Comparison of ENCODE assay signal across 31 mouse cellular contexts in genomic region chr2:74760146-74760545, GRCm38 (mm10). TPM values are rescaled to one million over a fixed set of nuclear protein-coding genes. Genes with fewer than 3 reads are reported as not detected.
DNase-seq lines count a peak whose midpoint lies in the region; ATAC-seq and TF ChIP-seq lines count a peak whose summit lies in the region.
"Had no signal": no experiment of that assay in that cellular context is flagged by ENCODE, and none has a peak within 500 bp of the region (broad histone marks: within the 10 kb centered on the region; RNA-seq: fewer than 3 reads in every experiment).

No protein-coding gene starts in this region.

- H3K4me2 ChIP-seq in midbrain, embryonic 11.5 days, result no peak overlapping the region
- no peak overlapping the region for H3K4me2 ChIP-seq in midbrain, postnatal 0 days (ENCODE audit: low read depth, low read length, poor library complexity, severe bottlenecking)
- H3K4me2 ChIP-seq: forebrain, embryonic 13.5 days; heart, embryonic 12.5 days; heart, embryonic 15.5 days; hindbrain, embryonic 13.5 days had no signal

- no peak overlapping the region for H3K9ac ChIP-seq in midbrain, embryonic 11.5 days (ENCODE audit: low read length)
- H3K9ac ChIP-seq in midbrain, postnatal 0 days (replicated peaks; ENCODE audit: low read length, poor library complexity, severe bottlenecking), result no peak overlapping the region
- H3K9ac ChIP-seq: forebrain, embryonic 13.5 days; heart, embryonic 12.5 days; heart, embryonic 15.5 days; hindbrain, embryonic 13.5 days had no signal

- H3K27me3 ChIP-seq in midbrain, embryonic 11.5 days (ENCODE audit: control insufficient read depth, insufficient read depth, low read length), result peaks cover 74% of the 10 kb centered on the region
- peaks cover 81% of the 10 kb centered on the region for H3K27me3 ChIP-seq in midbrain, postnatal 0 days (ENCODE audit: insufficient read depth, low read length)
- peaks cover 62% of the 10 kb centered on the region for H3K27me3 ChIP-seq in limb, embryonic 10.5 days (ENCODE audit: low read depth, poor library complexity, severe bottlenecking)

- H3K4me3 ChIP-seq in midbrain, embryonic 11.5 days (ENCODE audit: low read depth, low read length), result no peak overlapping the region
- H3K4me3 ChIP-seq in midbrain, postnatal 0 days (ENCODE audit: low read depth, low read length), result no peak overlapping the region
- H3K4me3 ChIP-seq in limb, embryonic 10.5 days, result no peak overlapping the region
- H3K4me3 ChIP-seq: forebrain, embryonic 10.5 days; forebrain, embryonic 13.5 days; gastrocnemius, adult 2 months; heart, embryonic 12.5 days; heart, embryonic 15.5 days; hindbrain, embryonic 10.5 days; hindbrain, embryonic 13.5 days had no signal

- ATAC-seq in midbrain, embryonic 11.5 days (ENCODE audit: low FRiP score), result no peak
- no peak for ATAC-seq in midbrain, postnatal 0 days (ENCODE audit: low FRiP score)
- ATAC-seq: CD4-positive, CD25-positive, alpha-beta regulatory T cell, adult 4 months; forebrain, embryonic 13.5 days; forebrain, embryonic 16.5 days; hindbrain, embryonic 16.5 days had no signal

- H3K36me3 ChIP-seq in midbrain, embryonic 11.5 days (ENCODE audit: control insufficient read depth, insufficient read depth, low read length), result no peaks in the 10 kb centered on the region
- H3K36me3 ChIP-seq in midbrain, postnatal 0 days (ENCODE audit: insufficient read depth, low read length), result no peaks in the 10 kb centered on the region
- H3K36me3 ChIP-seq in limb, embryonic 10.5 days, result no peaks in the 10 kb centered on the region
- H3K36me3 ChIP-seq: forebrain, embryonic 10.5 days; heart, embryonic 12.5 days; heart, embryonic 15.5 days; hindbrain, embryonic 10.5 days; hindbrain, embryonic 13.5 days had no signal

- WGBS in midbrain, embryonic 11.5 days, result 0% methylated on average over 1 of the region's 1 CpGs
- WGBS in midbrain, postnatal 0 days, result 0% methylated on average over 1 of the region's 1 CpGs
- WGBS in limb, embryonic 10.5 days, result 0% methylated on average over 1 of the region's 1 CpGs

- TF ChIP-seq CTCF in midbrain, postnatal 0 days (IDR thresholded peaks at IDR 0.05), result no peak

- peak; percentile 83 for DNase-seq in midbrain, embryonic 11.5 days (ENCODE audit: low spot score, missing footprints)
- no peak for DNase-seq in midbrain, postnatal 0 days (ENCODE audit: low spot score)
- DNase-seq in embryo, embryonic 11 days, result peak; percentile 31
- DNase-seq in limb, embryonic 10.5 days (ENCODE audit: low spot score), result peak; percentile 35
- no peak for DNase-seq in frontal cortex, postnatal 36 days (ENCODE audit: low spot score in 2 of 2)
- DNase-seq in left cerebral cortex, adult 9 months (ENCODE audit: low spot score in 2 of 2), result no peak
- DNase-seq: adrenal gland, adult 2 months; adrenal gland, postnatal 14 days; cerebellum, adult 11 months; cerebellum, adult 2 months; cerebellum, adult 9-11 months; cerebellum, postnatal 25 days; gastrocnemius, adult 2 months; gastrocnemius, postnatal 14 days; heart, adult 11 months; heart, postnatal 10 days; heart, postnatal 36 days had no signal

- no peaks in the 10 kb centered on the region for H3K9me3 ChIP-seq in midbrain, embryonic 11.5 days (ENCODE audit: control insufficient read depth, low read length)
- H3K9me3 ChIP-seq in midbrain, postnatal 0 days (ENCODE audit: low read length), result no peaks in the 10 kb centered on the region
- no peaks in the 10 kb centered on the region for H3K9me3 ChIP-seq in limb, embryonic 10.5 days (replicated peaks)
- H3K9me3 ChIP-seq: forebrain, embryonic 10.5 days; forebrain, embryonic 13.5 days; heart, embryonic 12.5 days; heart, embryonic 15.5 days; hindbrain, embryonic 10.5 days; hindbrain, embryonic 13.5 days had no signal

- peaks cover 14% of the 10 kb centered on the region for H3K4me1 ChIP-seq in midbrain, embryonic 11.5 days (ENCODE audit: control insufficient read depth, insufficient read depth, low read length)
- peaks cover 12% of the 10 kb centered on the region for H3K4me1 ChIP-seq in midbrain, postnatal 0 days (ENCODE audit: insufficient read depth, low read length)
- peaks cover 41% of the 10 kb centered on the region for H3K4me1 ChIP-seq in limb, embryonic 10.5 days

- H3K27ac ChIP-seq in midbrain, embryonic 11.5 days (ENCODE audit: low read depth, low read length), result no peak overlapping the region
- H3K27ac ChIP-seq in midbrain, postnatal 0 days (ENCODE audit: low read depth, low read length), result no peak overlapping the region
- H3K27ac ChIP-seq in limb, embryonic 10.5 days, result no peak overlapping the region
- H3K27ac ChIP-seq: forebrain, embryonic 10.5 days; forebrain, embryonic 13.5 days; gastrocnemius, adult 2 months; heart, embryonic 15.5 days; hindbrain, embryonic 10.5 days; hindbrain, embryonic 13.5 days had no signal

RNA-seq across cellular contexts. Expression of gene Hoxd1, which starts 2.6 kb away (rescaled TPM):
- polyA plus RNA-seq in midbrain, embryonic 11.5 days (2014; fragmentation: Nextera tagmentation; extraction: Ambion mirVana), result not detected in 2 replicates
- total RNA-seq in midbrain, postnatal 0 days (2014; rRNA removed), result not detected in 2 replicates
- polyA plus RNA-seq in midbrain, postnatal 0 days (2015; fragmentation: Nextera tagmentation; extraction: Ambion mirVana), result not detected in 2 replicates
- polyA plus RNA-seq in limb, embryonic 10.5 days (2016; fragmentation: Nextera tagmentation; extraction: Ambion mirVana), result 0.68 and 1.2 TPM in 2 replicates
- total RNA-seq: adrenal gland, adult 2 months; adrenal gland, postnatal 14 days; common myeloid progenitor, adult 5-6 weeks; gastrocnemius, adult 2 months; gastrocnemius, postnatal 14 days; heart, postnatal 10 days; heart, postnatal 36 days; MEL had no signal
- polyA plus RNA-seq: adrenal gland, adult 2 months; C2C12; CD4-positive, CD25-positive, alpha-beta regulatory T cell, adult 4 months; forebrain, embryonic 10.5 days; forebrain, embryonic 13.5 days; forebrain, embryonic 16.5 days; heart, embryonic 12.5 days; heart, embryonic 15.5 days had no signal

RNA-seq across cellular contexts. Expression of gene Gm28230, which starts 33.6 kb away (rescaled TPM):
- not detected in 2 replicates for polyA plus RNA-seq in midbrain, embryonic 11.5 days (2014; fragmentation: Nextera tagmentation; extraction: Ambion mirVana)
- not detected in 2 replicates for total RNA-seq in midbrain, postnatal 0 days (2014; rRNA removed)
- not detected in 2 replicates for polyA plus RNA-seq in midbrain, postnatal 0 days (2015; fragmentation: Nextera tagmentation; extraction: Ambion mirVana)
- polyA plus RNA-seq in limb, embryonic 10.5 days (2016; fragmentation: Nextera tagmentation; extraction: Ambion mirVana), result 0.70 and 0.79 TPM in 2 replicates
- total RNA-seq: common myeloid progenitor, adult 5-6 weeks; heart, postnatal 10 days; heart, postnatal 36 days; MEL had no signal
- polyA plus RNA-seq: C2C12; CD4-positive, CD25-positive, alpha-beta regulatory T cell, adult 4 months; embryonic facial prominence, embryonic 11.5 days; embryonic facial prominence, embryonic 14.5 days; forebrain, embryonic 10.5 days; forebrain, embryonic 13.5 days; forebrain, embryonic 16.5 days; heart, embryonic 12.5 days; heart, embryonic 15.5 days; hindbrain, embryonic 10.5 days had no signal

RNA-seq across cellular contexts. Expression of gene Hoxd4, which starts 48.4 kb away (rescaled TPM):
- not detected in 2 replicates for polyA plus RNA-seq in midbrain, embryonic 11.5 days (2014; fragmentation: Nextera tagmentation; extraction: Ambion mirVana)
- 1.2 TPM in 1 of 2 replicates, not detected in the other for total RNA-seq in midbrain, postnatal 0 days (2014; rRNA removed)
- polyA plus RNA-seq in midbrain, postnatal 0 days (2015; fragmentation: Nextera tagmentation; extraction: Ambion mirVana), result not detected in 2 replicates
- 1.2 and 2.3 TPM in 2 replicates for polyA plus RNA-seq in limb, embryonic 10.5 days (2016; fragmentation: Nextera tagmentation; extraction: Ambion mirVana)
- total RNA-seq: common myeloid progenitor, adult 5-6 weeks; MEL had no signal
- polyA plus RNA-seq: C2C12; CD4-positive, CD25-positive, alpha-beta regulatory T cell, adult 4 months; forebrain, embryonic 10.5 days; forebrain, embryonic 13.5 days; forebrain, embryonic 16.5 days had no signal

RNA-seq across cellular contexts. Expression of gene Hoxd3, which starts 48.4 kb away (rescaled TPM):
- polyA plus RNA-seq in midbrain, embryonic 11.5 days (2014; fragmentation: Nextera tagmentation; extraction: Ambion mirVana), result 0.07 and 0.14 TPM in 2 replicates
- 11.6 TPM in 1 of 2 replicates, not detected in the other for total RNA-seq in midbrain, postnatal 0 days (2014; rRNA removed)
- not detected in 2 replicates for polyA plus RNA-seq in midbrain, postnatal 0 days (2015; fragmentation: Nextera tagmentation; extraction: Ambion mirVana)
- polyA plus RNA-seq in limb, embryonic 10.5 days (2016; fragmentation: Nextera tagmentation; extraction: Ambion mirVana), result 1.4 and 3.0 TPM in 2 replicates
- total RNA-seq: common myeloid progenitor, adult 5-6 weeks; gastrocnemius, adult 2 months; gastrocnemius, postnatal 14 days; heart, postnatal 10 days; heart, postnatal 36 days; MEL had no signal
- polyA plus RNA-seq: C2C12; CD4-positive, CD25-positive, alpha-beta regulatory T cell, adult 4 months; forebrain, embryonic 13.5 days; forebrain, embryonic 16.5 days had no signal

RNA-seq across cellular contexts. Expression of gene Hoxd8, which starts 55.7 kb away (rescaled TPM):
- polyA plus RNA-seq in midbrain, embryonic 11.5 days (2014; fragmentation: Nextera tagmentation; extraction: Ambion mirVana), result 0.11 TPM in 1 of 2 replicates, not detected in the other
- total RNA-seq in midbrain, postnatal 0 days (2014; rRNA removed), result 0.05 TPM in 1 of 2 replicates, not detected in the other
- polyA plus RNA-seq in midbrain, postnatal 0 days (2015; fragmentation: Nextera tagmentation; extraction: Ambion mirVana), result not detected in 2 replicates
- 11.6 and 17.4 TPM in 2 replicates for polyA plus RNA-seq in limb, embryonic 10.5 days (2016; fragmentation: Nextera tagmentation; extraction: Ambion mirVana)
- total RNA-seq: common myeloid progenitor, adult 5-6 weeks had no signal
- polyA plus RNA-seq: C2C12; CD4-positive, CD25-positive, alpha-beta regulatory T cell, adult 4 months; cerebellum, adult 2 months; forebrain, embryonic 10.5 days; forebrain, embryonic 13.5 days; forebrain, embryonic 16.5 days; hindbrain, embryonic 10.5 days had no signal

Comparison
In these comparisons a context has a peak if more than half of its experiments do, and no peak if none do; other contexts are left out.
1. DNase-seq: peak in midbrain, embryonic 11.5 days (single experiment), embryo, embryonic 11 days (single experiment) and limb, embryonic 10.5 days (single experiment); none in midbrain, postnatal 0 days (single experiment), frontal cortex, postnatal 36 days (0 of 2) and left cerebral cortex, adult 9 months (0 of 2).